Mouse (Mus musculus): ENCODE data around the gene Elavl1.

Elavl1 gene

DNA sequence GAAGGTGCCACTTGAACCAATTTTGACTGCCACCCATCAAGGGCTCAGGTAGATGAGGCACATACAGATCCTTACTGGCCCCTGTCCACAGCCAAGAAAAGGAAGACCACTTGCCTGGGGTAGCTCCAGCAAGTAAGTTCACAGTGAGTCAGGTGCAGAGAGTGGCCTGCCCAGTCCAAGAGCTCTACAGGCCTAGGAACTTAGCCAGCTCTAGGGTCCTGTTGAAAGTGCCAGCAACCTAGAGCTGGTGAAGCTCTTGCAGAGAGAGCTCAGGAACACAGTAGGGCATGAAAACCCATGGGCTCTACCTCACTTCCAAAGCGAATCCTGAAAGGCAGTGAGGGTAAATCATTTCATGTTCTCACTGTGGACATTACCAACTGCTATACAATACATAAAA lies 4.8 kb downstream of the Elavl1 start:
- DNase-seq = no peak

GRCm38 (mm10) chr8:4319573-4319872 lies 5.7 kb downstream of the Elavl1 start:
- no peak for DNase-seq

DNA sequence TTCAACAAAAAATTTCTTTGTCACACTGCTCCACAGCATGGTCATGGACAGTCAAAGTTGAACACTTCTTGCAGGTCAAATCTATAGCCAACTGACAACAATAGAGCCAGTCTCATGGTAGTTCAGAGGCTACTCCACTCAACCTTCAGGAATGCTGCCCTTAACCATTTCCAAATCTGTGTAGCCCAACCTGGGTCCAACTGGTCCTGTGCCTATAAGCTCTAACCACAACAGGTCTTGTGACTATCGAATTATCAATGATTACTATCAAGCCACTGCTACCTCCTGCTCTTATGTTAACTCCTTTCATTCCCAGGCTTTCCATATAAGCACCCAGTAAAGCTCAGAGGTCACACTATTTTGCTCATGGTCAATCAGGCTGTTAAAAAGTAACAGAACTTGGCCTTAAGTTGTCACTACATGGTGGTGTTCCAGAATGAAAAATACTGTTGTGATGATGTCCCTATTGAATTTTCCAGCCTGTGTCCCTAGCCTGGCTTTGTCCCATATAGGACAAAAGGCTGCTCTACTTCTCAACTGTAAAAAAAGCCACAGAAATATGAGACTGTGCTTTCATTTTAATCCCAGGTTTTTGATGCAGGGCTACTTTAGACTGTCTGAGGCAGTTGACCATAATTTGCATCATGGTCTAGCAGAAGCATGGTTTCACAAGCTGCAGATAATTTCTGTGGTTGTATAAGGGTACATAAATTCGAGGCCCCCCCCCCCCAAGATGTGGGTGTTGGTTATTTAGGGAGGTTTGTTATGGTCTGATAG lies 6.2 kb downstream of the Elavl1 start:
- DNase-seq = no peak

- DNase-seq = no peak
Observed at GRCm38 (mm10) chr8:4318124-4318523, 7.1 kb downstream of the Elavl1 start.

DNA sequence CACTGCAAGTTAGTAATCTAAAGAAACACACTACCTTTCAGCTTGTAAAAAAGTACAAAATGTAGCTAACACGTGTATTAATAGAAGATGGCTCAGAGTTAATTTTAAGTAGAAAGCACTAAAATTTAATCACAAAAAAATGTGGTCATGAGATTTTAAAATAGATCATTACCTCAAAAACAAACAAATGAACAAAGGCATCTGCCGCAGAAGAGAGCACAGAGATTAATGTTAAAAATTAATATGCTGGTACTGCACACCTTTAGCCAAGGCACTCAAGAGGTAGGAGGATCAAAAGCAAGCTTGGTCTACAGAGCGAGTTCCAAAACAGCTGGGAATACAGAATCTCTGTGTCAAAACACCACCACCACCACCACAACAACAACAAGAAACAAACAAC lies 10.4 kb downstream of the Elavl1 start:
- no peak for DNase-seq

DNA sequence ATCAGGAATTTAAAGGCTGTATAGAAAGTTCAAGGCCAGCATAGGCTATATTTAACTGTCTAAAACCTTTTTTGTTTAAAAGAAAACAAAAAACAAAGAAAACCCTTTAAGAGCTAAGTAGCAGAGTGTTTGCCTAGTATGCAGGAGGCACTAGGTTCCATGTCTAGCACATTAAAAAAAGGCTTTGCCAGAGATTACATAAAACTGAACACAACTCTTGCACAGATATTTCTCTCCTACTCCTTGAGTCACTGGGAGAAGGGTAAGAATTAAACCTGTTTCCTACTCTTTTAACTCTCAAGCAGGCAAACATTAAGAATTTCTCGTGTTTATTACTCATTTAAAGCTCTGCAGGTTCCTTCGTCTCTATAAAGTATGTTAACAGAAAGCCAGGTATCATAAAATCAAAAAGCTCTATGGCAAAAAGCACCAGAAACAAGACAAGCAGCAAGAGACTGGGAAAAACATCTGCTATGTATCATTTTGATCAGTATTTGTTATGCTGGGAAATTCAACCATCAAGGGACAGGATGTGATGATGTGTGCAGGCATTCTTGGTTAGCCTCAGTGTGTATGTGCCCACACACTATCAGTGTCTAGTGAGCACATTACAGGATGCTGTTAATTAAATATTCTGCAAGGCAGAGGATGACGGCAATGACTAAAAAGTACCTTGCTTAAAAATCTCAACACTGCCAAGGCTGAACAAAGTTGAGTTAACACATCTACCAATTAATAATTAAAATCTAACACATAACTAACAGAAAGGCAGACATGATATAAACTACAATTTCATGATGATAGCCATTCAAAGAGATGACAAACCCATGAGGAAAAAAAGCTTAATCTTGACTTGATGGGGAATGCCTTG lies 11.7 kb downstream of the Elavl1 start:
- no peak for DNase-seq

GRCm38 (mm10) chr8:4312104-4312503 lies 13.1 kb downstream of the Elavl1 start:
- no peak for DNase-seq

GRCm38 (mm10) chr8:4305838-4306237 lies 19.4 kb downstream of the Elavl1 start:
- DNase-seq = no peak

GRCm38 (mm10) chr8:4304124-4304547 lies 21.1 kb downstream of the Elavl1 start:
- DNase-seq = no peak

GRCm38 (mm10) chr8:4297822-4298221 lies 27.4 kb downstream of the Elavl1 start:
- no peak for DNase-seq

- DNase-seq = no peak
Observed at GRCm38 (mm10) chr8:4292738-4293137, 32.5 kb downstream of the Elavl1 start.

DNA sequence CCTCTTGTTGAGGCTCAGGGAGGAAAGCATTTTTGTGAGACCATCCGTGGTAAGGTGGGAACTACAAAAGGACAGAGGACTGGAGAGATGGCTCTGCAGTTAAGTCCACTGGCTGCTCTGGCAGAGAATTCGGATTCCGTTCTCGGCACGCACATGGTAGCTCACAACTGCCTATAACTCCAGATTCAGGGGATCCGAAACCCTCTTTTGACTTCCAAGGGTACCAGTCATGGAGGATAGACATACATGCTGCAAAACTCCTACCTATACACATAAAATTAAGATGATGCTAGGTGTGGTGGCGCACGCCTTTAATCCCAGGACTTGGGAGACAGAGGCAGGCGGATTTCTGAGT lies 49.1 kb downstream of the Elavl1 start:
- DNase-seq = no peak

DNA sequence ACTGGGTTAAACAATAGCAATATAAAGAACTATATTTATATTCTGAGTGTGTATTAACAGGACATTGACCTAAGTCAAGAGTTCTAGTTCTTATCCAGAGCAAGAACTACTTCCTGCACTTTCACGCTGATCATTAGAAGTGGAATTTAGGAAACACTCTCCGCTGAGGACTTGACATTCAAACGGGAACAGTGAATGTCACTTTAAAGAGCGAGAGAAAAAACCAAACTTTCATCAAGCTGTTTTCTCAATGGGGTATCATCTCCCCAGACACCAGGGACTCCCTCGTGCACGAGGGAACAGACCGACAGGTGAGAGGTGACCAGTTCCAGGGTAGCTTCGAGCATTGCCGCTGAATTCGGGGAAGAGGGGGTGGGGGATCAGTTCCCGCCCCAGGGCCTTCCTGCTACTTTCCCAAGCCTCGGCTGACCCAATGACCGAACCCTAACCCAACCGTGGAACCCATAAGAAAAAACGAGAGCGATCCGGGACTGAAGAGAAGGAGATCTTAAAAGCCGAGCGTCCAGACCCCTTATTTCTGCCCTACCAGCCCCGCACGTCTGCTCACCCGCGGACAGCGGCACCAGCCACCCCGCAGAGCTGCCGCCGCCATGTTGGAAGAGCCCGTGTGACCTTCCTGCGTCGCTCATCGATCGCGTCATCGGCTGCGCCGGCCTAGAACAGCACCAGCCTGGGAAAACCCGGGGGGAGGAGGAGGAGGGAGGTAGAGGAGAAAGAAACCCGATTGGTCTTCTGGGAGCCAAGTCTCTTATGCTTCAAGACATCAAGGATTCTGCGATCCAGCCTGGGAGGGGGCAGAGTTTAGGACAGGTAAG lies 49.7 kb downstream of the Elavl1 start, which contains the start of gene Timm44:
TSS of gene Timm44 (minus strand) at position 639 of the 836 bp plus-strand sequence.
- DNase-seq = peak; percentile 98

DNA sequence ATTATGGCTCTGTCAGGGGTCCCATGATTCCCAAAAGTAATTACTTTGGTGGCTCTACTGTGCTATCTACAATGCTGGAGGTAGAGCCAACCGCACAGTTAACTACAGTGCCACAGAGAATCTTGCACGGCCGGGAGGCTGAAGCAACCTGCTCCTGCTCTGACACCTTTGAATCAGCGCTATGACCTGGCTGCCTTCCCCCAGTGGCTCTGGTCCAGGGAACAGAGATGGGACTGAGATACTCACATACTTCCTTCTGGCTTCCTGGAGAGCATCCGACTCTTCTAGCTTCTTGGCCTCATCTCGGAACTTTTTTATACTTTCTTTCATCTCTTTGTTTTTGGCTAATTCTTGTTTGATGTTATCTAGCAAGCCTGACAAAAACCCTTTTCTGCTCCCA lies 55.6 kb downstream of the Elavl1 start:
- peak in 1 of 2 experiments; percentile 53 for DNase-seq

GRCm38 (mm10) chr8:4267627-4268026 lies 57.6 kb downstream of the Elavl1 start:
- peak in 1 of 2 experiments; percentile 44 for DNase-seq

GRCm38 (mm10) chr8:4265160-4265914 lies 59.9 kb downstream of the Elavl1 start:
- no peak for DNase-seq

DNA sequence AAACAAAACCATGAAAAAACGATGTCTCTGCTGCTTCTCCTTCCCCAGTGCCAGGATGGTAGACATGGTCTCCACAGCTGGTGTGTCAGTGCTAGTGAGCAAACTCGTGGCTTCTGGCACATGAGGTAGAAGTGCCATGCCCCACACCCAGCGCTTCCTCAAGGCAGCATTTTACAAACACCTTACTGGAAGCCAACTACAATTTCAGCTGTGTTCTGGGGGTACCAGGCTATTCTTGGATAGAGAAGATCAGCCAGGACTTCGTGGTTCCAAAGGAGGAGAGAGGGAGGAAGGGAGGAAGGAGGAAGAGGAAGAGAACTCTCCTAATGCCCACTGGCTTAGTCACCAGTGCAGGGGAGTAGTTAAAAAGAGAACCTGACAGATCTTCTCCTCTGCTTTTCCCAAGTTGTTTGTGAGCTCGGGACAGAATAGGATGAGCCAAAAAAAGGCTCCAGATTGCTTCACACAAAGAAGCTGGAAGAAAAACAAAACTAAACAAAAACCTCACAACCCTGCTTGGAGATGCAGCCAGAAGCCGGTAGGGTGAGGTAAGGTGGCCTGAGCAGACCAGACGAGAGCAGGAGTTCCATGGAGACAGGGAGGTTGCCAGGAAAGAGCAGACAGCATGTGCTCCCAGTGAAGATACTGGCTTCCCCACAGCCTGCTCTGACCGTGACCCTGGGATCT lies 62.0 kb downstream of the Elavl1 start:
- no peak for DNase-seq

- no peak for DNase-seq
Observed at GRCm38 (mm10) chr8:4259805-4260170, 65.4 kb downstream of the Elavl1 start.

- DNase-seq = peak; percentile 71 to 87
Observed at GRCm38 (mm10) chr8:4259125-4259804, 65.9 kb downstream of the Elavl1 start, which contains the start of gene Ctxn1. Gene Ctxn1, minus strand, starts transcription at chr8:4259274.

DNA sequence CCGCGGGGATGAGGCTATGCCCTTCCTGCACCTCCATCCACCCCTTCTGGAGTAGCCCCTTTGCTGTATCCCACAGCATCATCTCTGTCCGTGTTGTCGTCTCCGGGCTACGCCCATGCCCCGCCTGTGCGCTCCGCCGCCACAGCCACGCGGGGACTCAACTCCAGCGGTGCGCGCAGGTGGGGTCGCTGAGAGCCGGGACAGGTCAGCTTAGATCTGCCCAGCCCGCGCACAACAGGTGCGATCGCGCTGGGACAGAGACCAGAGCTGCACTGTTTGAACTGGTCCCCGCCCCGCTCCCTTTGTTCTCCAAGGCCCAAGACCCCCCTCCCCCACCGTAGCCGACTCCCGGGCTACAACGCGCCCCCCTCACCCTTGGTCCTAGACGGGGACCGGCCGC lies 66.5 kb downstream of the Elavl1 start:
- DNase-seq = peak in 1 of 2 experiments; percentile 42

DNA sequence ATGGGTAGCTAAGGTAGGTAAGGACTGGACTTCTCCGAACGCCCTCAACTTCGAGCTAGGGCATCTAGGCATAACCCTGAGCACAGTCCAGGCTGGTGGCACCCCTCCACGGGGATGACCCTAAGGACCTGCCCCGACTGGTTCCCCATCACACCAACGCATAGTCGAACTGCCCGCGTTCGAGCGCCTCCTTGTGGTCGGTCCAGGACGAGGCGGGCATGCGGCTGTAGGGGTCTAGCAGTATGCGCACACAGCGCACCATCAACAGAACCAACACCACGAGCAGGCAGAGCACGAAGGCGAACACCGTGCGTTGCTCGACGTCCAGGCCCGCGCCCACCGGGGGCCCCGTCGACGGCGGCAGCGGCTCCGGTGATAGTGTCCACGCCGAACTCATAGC lies 67.0 kb downstream of the Elavl1 start:
- peak; percentile 64 to 78 for DNase-seq
